In genomic region chr3:104793871-104794828, GRCm38 (mm10) we compare ENCODE assay signal across 8 mouse cellular contexts. TPM values are rescaled to one million over a fixed set of nuclear protein-coding genes. Genes with fewer than 3 reads are reported as not detected.
A peak's percentile ranks its signal among the peaks of the same experiment; 100 is the strongest.
DNase-seq lines count a peak whose midpoint lies in the region; ATAC-seq and TF ChIP-seq lines count a peak whose summit lies in the region.

No protein-coding gene starts in this region.

- in situ Hi-C loops in ES-E14 (cut with MboI; ENCODE audit: low sequenced_read_pairs in 2 of 2, unreplicated experiment in 2 of 2), result no loop called here

- H3K27me3 ChIP-seq in hindbrain, embryonic 14.5 days (ENCODE audit: control insufficient read depth, insufficient read depth, low read length), result 0 out of 2 replicates have a peak, but pooled peaks cover 5% of the 10 kb centered on the region

- peaks cover 20 to 47% of the 10 kb centered on the region in 2 experiments for H3K4me1 ChIP-seq in ES-E14 (ENCODE audit: control insufficient read depth in 2 of 2, insufficient read depth in 2 of 2, low read length in 2 of 2, poor library complexity in 1 of 2)
- peaks cover 57% of the 10 kb centered on the region for H3K4me1 ChIP-seq in bone marrow macrophage, adult 2 months (ENCODE audit: control insufficient read depth, insufficient read depth, low read length)
- H3K4me1 ChIP-seq in hindbrain, embryonic 14.5 days (replicated peaks; ENCODE audit: control insufficient read depth, insufficient read depth, low read length), result peaks cover 8% of the 10 kb centered on the region; the same call in 1 of the 2 replicates

- peak overlapping the region; percentile 22; the same call in 1 of the 2 replicates for H3K9ac ChIP-seq in ES-E14 (ENCODE audit: insufficient read depth, low read depth, low read length, poor library complexity, severe bottlenecking)
- H3K9ac ChIP-seq in hindbrain, embryonic 14.5 days, result no peak overlapping the region

- no peak for TF ChIP-seq POLR2A in bone marrow macrophage, adult 2 months (IDR thresholded peaks at IDR 0.05; ENCODE audit: borderline replicate concordance, low read depth, low read length)

- intact Hi-C loops in gastrocnemius, adult 2 months (cut with DNase I), result no loop called here

- peak overlapping the region; percentile 1 to 18; a peak in 1 of 4 replicates for H3K4me3 ChIP-seq in ES-E14 (ENCODE audit: insufficient read depth in 1 of 2, low read depth in 1 of 2, low read length in 2 of 2, poor library complexity in 1 of 2, severe bottlenecking in 1 of 2)
- H3K4me3 ChIP-seq in bone marrow macrophage, adult 2 months (ENCODE audit: insufficient read depth, low read length), result no peak overlapping the region
- peak overlapping the region; percentile 14 for H3K4me3 ChIP-seq in gastrocnemius, adult 2 months
- H3K4me3 ChIP-seq in hindbrain, embryonic 14.5 days (replicated peaks; ENCODE audit: low read length), result no peak overlapping the region

- peak; percentile 89 for ATAC-seq in hindbrain, embryonic 14.5 days (ENCODE audit: low FRiP score)

- TF ChIP-seq CTCF in bone marrow macrophage, adult 2 months (IDR thresholded peaks at IDR 0.05; ENCODE audit: low read depth, low read length), result no peak
- no peak for TF ChIP-seq CTCF in gastrocnemius, adult 2 months (IDR thresholded peaks at IDR 0.05)

- peaks cover 47% of the 10 kb centered on the region for H3K36me3 ChIP-seq in ES-E14 (ENCODE audit: control insufficient read depth, insufficient read depth, low read length, poor library complexity, severe bottlenecking)
- H3K36me3 ChIP-seq in hindbrain, embryonic 14.5 days (replicated peaks; ENCODE audit: control insufficient read depth, insufficient read depth), result no peaks in the 10 kb centered on the region

- no peak overlapping the region for H3K4me2 ChIP-seq in hindbrain, embryonic 14.5 days (replicated peaks)

- 54% methylated on average over 20 of the region's 20 CpGs for WGBS in hindbrain, embryonic 14.5 days

- peak; percentile 94 for DNase-seq in ES-E14 (ENCODE audit: low read depth, low spot score)
- DNase-seq in gastrocnemius, adult 2 months, result peak; percentile 89
- DNase-seq in hindbrain, embryonic 14.5 days (ENCODE audit: low spot score), result peak; percentile 83
- DNase-seq in left cerebral cortex, adult 11 months (ENCODE audit: low spot score), result peak; percentile 72
- peak; percentile 94 for DNase-seq in lung, postnatal 25 days (ENCODE audit: low spot score)
- DNase-seq in retina, postnatal 7 days (ENCODE audit: low read depth, low spot score), result peak; percentile 71
- DNase-seq in thymus, postnatal 14 days, result no peak

- peak overlapping the region; percentile 66; the same call in 1 of the 2 replicates for H3K27ac ChIP-seq in ES-E14 (ENCODE audit: insufficient read depth, low read depth, low read length, poor library complexity, severe bottlenecking)
- H3K27ac ChIP-seq in bone marrow macrophage, adult 2 months (ENCODE audit: insufficient read depth, low read depth, low read length), result peak overlapping the region; percentile 61
- H3K27ac ChIP-seq in gastrocnemius, adult 2 months, result peak overlapping the region; percentile 52
- H3K27ac ChIP-seq in hindbrain, embryonic 14.5 days, result peak overlapping the region; percentile 24; the same call in 1 of the 2 replicates

- H3K9me3 ChIP-seq in ES-E14 (ENCODE audit: control insufficient read depth, insufficient read depth, low read depth, low read length), result no peaks in the 10 kb centered on the region
- H3K9me3 ChIP-seq in hindbrain, embryonic 14.5 days (ENCODE audit: control insufficient read depth, low read length), result no peaks in the 10 kb centered on the region

TF ChIP-seq in ES-E14, 5 proteins besides CTCF, POLR2A, EP300 and RAD21:
- no peak for TF ChIP-seq HCFC1 (IDR thresholded peaks at IDR 0.05; ENCODE audit: borderline replicate concordance, insufficient read depth, low read length)
- no peak for TF ChIP-seq ZC3H11A (IDR thresholded peaks at IDR 0.05; ENCODE audit: borderline replicate concordance, low read depth, low read length)
- no peak for TF ChIP-seq ZNF384 (IDR thresholded peaks at IDR 0.05; ENCODE audit: low read depth, low read length)

RNA-seq across cellular contexts. Expression of gene Rhoc, which starts 6.0 kb away (rescaled TPM):
- total RNA-seq in ES-E14 (2012; rRNA removed), result 70.9 and 99.9 TPM in 2 replicates
- polyA plus RNA-seq in bone marrow macrophage, adult 2 months (2012; ENCODE audit: insufficient read depth, insufficient read length, missing spikeins), result 32.9 and 38.4 TPM in 2 replicates
- total RNA-seq in gastrocnemius, adult 2 months (2021), result 10 to 100 TPM; 26.1 to 41.6 TPM
- 57.7 and 59.6 TPM in 2 replicates for polyA plus RNA-seq in hindbrain, embryonic 14.5 days (2014; fragmentation: Nextera tagmentation; extraction: Ambion mirVana)

RNA-seq across cellular contexts. Expression of gene Fam19a3, which starts 12.5 kb away (rescaled TPM):
- total RNA-seq in ES-E14 (2012; rRNA removed), result 0.13 and 0.16 TPM in 2 replicates
- 0.21 TPM in 1 of 2 replicates, not detected in the other for polyA plus RNA-seq in bone marrow macrophage, adult 2 months (2012; ENCODE audit: insufficient read depth, insufficient read length, missing spikeins)
- total RNA-seq in gastrocnemius, adult 2 months (2021), result 1 to 10 TPM; 2.7 to 4.2 TPM
- 0.04 and 0.07 TPM in 2 replicates for polyA plus RNA-seq in hindbrain, embryonic 14.5 days (2014; fragmentation: Nextera tagmentation; extraction: Ambion mirVana)

RNA-seq across cellular contexts. Expression of gene Ppm1j, which starts 13.3 kb away (rescaled TPM):
- total RNA-seq in ES-E14 (2012; rRNA removed), result 25.7 and 49.6 TPM in 2 replicates
- polyA plus RNA-seq in bone marrow macrophage, adult 2 months (2012; ENCODE audit: insufficient read depth, insufficient read length, missing spikeins), result 0.47 and 1.3 TPM in 2 replicates
- 10 to 100 TPM; 33.3 to 45.6 TPM for total RNA-seq in gastrocnemius, adult 2 months (2021)
- polyA plus RNA-seq in hindbrain, embryonic 14.5 days (2014; fragmentation: Nextera tagmentation; extraction: Ambion mirVana), result 0.59 and 1.3 TPM in 2 replicates

RNA-seq across cellular contexts. Expression of gene Mov10, which starts 24.2 kb away (rescaled TPM):
- total RNA-seq in ES-E14 (2012; rRNA removed), result 37.5 and 55.5 TPM in 2 replicates
- 23.4 and 25.1 TPM in 2 replicates for polyA plus RNA-seq in bone marrow macrophage, adult 2 months (2012; ENCODE audit: insufficient read depth, insufficient read length, missing spikeins)
- 1 to 10 TPM in 1 of 2 experiments, under 1 TPM in 1; 0.38 to 2.5 TPM for total RNA-seq in gastrocnemius, adult 2 months (2021)
- polyA plus RNA-seq in hindbrain, embryonic 14.5 days (2014; fragmentation: Nextera tagmentation; extraction: Ambion mirVana), result 6.8 and 7.8 TPM in 2 replicates

Comparison
In these comparisons a context has a peak if more than half of its experiments do, and no peak if none do; other contexts are left out.
1. H3K4me3 ChIP-seq: peak in ES-E14 (2 of 2) and gastrocnemius, adult 2 months (single experiment); none in bone marrow macrophage, adult 2 months (single experiment) and hindbrain, embryonic 14.5 days (single experiment).
2. Peak in every context shown above with its lines, with median percentiles within 50 percentile points of each other: H3K27ac ChIP-seq.